Mouse (Mus musculus) myocyte (in vitro differentiated cells): ENCODE measurements around the gene Tmprss9. TPM values are rescaled to one million over a fixed set of nuclear protein-coding genes. Genes with fewer than 3 reads are reported as not detected.

Experiments used
- H3K27me3 ChIP-seq: one replicate; pipeline ENCODE4 v1.6.1; 2011; ENCODE audit not compliant: control insufficient read depth, insufficient read depth, insufficient read length
- H3K36me3 ChIP-seq: one replicate; pipeline ENCODE4 v1.6.1; 2011; ENCODE audit not compliant: control insufficient read depth, insufficient read depth
- H3K4me2 ChIP-seq: one replicate; pipeline ENCODE4 v1.6.1; 2011; ENCODE audit warnings: low read depth, control low read depth
- H3K4me3 ChIP-seq: one replicate; pipeline ENCODE4 v1.5.1; 2011; ENCODE audit warnings: mild to moderate bottlenecking, control low read depth, moderate library complexity
- H3K79me2 ChIP-seq: one replicate; pipeline ENCODE4 v1.6.1; 2011; ENCODE audit not compliant: control insufficient read depth, insufficient read depth
- H3ac ChIP-seq: one replicate; pipeline ENCODE4 v1.6.1; 2011; ENCODE audit not compliant: control insufficient read depth, insufficient read length
- CEBPB ChIP-seq: IDR thresholded peaks from 2 replicates; pipeline ENCODE4 v1.6.1; 2011; ENCODE audit warnings: mild to moderate bottlenecking, moderate library complexity; ENCODE audit not compliant: poor library complexity, insufficient read depth, severe bottlenecking
- E2F4 ChIP-seq: IDR thresholded peaks from one replicate; pipeline ENCODE4 v1.6.1; 2011; ENCODE audit warnings: mild to moderate bottlenecking, control low read depth, moderate library complexity; ENCODE audit not compliant: insufficient read depth
- MAX ChIP-seq: IDR thresholded peaks from one replicate; pipeline ENCODE4 v1.6.1; 2011; ENCODE audit warnings: low read depth, mild to moderate bottlenecking, control low read depth
- MYOD1 ChIP-seq, 3 experiments: IDR thresholded peaks; one replicate each; pipeline ENCODE4 v1.6.1; 2011; ENCODE audit warnings: control low read depth in 2 of 3, low read depth in 2 of 3, mild to moderate bottlenecking in 2 of 3, moderate library complexity in 1 of 3; ENCODE audit not compliant: insufficient read length in 2 of 3, control insufficient read depth in 1 of 3
- MYOG ChIP-seq, 3 experiments: IDR thresholded peaks; one replicate each; pipeline ENCODE4 v1.6.1; 2011; ENCODE audit warnings: control low read depth in 2 of 3, low read depth in 2 of 3, mild to moderate bottlenecking in 2 of 3; ENCODE audit not compliant: insufficient read length in 2 of 3, control insufficient read depth in 1 of 3, insufficient read depth in 1 of 3
- POLR2A ChIP-seq: IDR thresholded peaks from one replicate; pipeline ENCODE4 v1.6.1; 2011; ENCODE audit warnings: low read depth, mild to moderate bottlenecking, control low read depth, moderate library complexity; ENCODE audit not compliant: insufficient read length
- POLR2AphosphoS2 ChIP-seq: IDR thresholded peaks from one replicate; pipeline ENCODE4 v1.6.1; 2011; ENCODE audit warnings: low read depth, control low read depth; ENCODE audit not compliant: insufficient read length
- REST ChIP-seq: IDR thresholded peaks from one replicate; pipeline ENCODE4 v1.6.1; 2011; ENCODE audit warnings: mild to moderate bottlenecking, control low read depth, moderate library complexity; ENCODE audit not compliant: insufficient read depth, insufficient read length
- SRF ChIP-seq: IDR thresholded peaks from one replicate; pipeline ENCODE4 v1.6.1; 2011; ENCODE audit warnings: low read depth; ENCODE audit not compliant: control insufficient read depth, insufficient read length
- TCF12 ChIP-seq: IDR thresholded peaks from one replicate; pipeline ENCODE4 v1.6.1; 2011; ENCODE audit warnings: mild to moderate bottlenecking, control low read depth; ENCODE audit not compliant: poor library complexity, insufficient read depth, severe bottlenecking
- TCF3 ChIP-seq: IDR thresholded peaks from one replicate; pipeline ENCODE4 v1.6.1; 2011; ENCODE audit warnings: low read depth, control low read depth; ENCODE audit not compliant: insufficient read length
- USF1 ChIP-seq: IDR thresholded peaks from one replicate; pipeline ENCODE4 v1.6.1; 2011; ENCODE audit warnings: low read depth, mild to moderate bottlenecking, control low read depth, moderate library complexity
- polyA plus RNA-seq: library from polyadenylated mRNA; unstranded; fragments of >200 nt; fragmentation: generic; extraction: Trizol; gene quantifications from one replicate; pipeline ENCODE4 v1.2.1, GENCODE M21; 2012; ENCODE audit warnings: missing spikeins

Tmprss9 gene
- polyA plus RNA-seq, 1 experiment: 0.05 TPM

GRCm38 (mm10) chr10:80864446-80864845, 7.2 kb upstream of the Tmprss9 start:
- H3K27me3 ChIP-seq: no peaks in the 10 kb centered on the region
- H3K79me2 ChIP-seq: no peaks in the 10 kb centered on the region
- TF ChIP-seq MAX (no peak), TCF12 (no peak), MYOD1 (IDR thresholded peaks at IDR 0.05; ENCODE audit: control insufficient read depth in 1 of 3, insufficient read length in 2 of 3, low read depth in 2 of 3) (no peak), REST (no peak), TCF3 (no peak), POLR2A (no peak), SRF (no peak), CEBPB (no peak), USF1 (no peak)
- H3ac ChIP-seq: no peak overlapping the region
- H3K36me3 ChIP-seq: no peaks in the 10 kb centered on the region
- H3K4me3 ChIP-seq: no peak overlapping the region
- no peak overlapping the region for H3K4me2 ChIP-seq

- Histone ChIP-seq H3K4me3 (no peak overlapping the region), H3K36me3 (no peaks in the 10 kb centered on the region), H3K27me3 (peaks cover 12% of the 10 kb centered on the region), H3K4me2 (no peak overlapping the region), H3K79me2 (no peaks in the 10 kb centered on the region), H3ac (no peak overlapping the region)
- no peak for TF ChIP-seq USF1
- TF ChIP-seq POLR2A: no peak
Measured at GRCm38 (mm10) chr10:80870993-80871392, 655 bp upstream of the Tmprss9 start.

- no peak overlapping the region for H3ac ChIP-seq
- H3K36me3 ChIP-seq: no peaks in the 10 kb centered on the region
- H3K79me2 ChIP-seq: no peaks in the 10 kb centered on the region
- no peak overlapping the region for H3K4me3 ChIP-seq
- peaks cover 12% of the 10 kb centered on the region for H3K27me3 ChIP-seq
- TF ChIP-seq REST: no peak
- no peak overlapping the region for H3K4me2 ChIP-seq
Measured at GRCm38 (mm10) chr10:80874035-80874434, 2.4 kb downstream of the Tmprss9 start.

- Histone ChIP-seq H3ac (no peak overlapping the region), H3K36me3 (no peaks in the 10 kb centered on the region), H3K79me2 (no peaks in the 10 kb centered on the region), H3K4me2 (no peak overlapping the region), H3K27me3 (peaks cover 12% of the 10 kb centered on the region), H3K4me3 (no peak overlapping the region)
- no peak for TF ChIP-seq POLR2A
- TF ChIP-seq SRF: no peak
- TF ChIP-seq MAX: no peak
- TF ChIP-seq MYOG (IDR thresholded peaks at IDR 0.05; ENCODE audit: control insufficient read depth in 1 of 3, insufficient read depth in 1 of 3, insufficient read length in 2 of 3, low read depth in 2 of 3): no peak
- no peak for TF ChIP-seq POLR2AphosphoS2
- no peak for TF ChIP-seq E2F4
- TF ChIP-seq CEBPB: no peak
- TF ChIP-seq TCF12: no peak
- TF ChIP-seq MYOD1 (IDR thresholded peaks at IDR 0.05; ENCODE audit: control insufficient read depth in 1 of 3, insufficient read length in 2 of 3, low read depth in 2 of 3): no peak
- TF ChIP-seq USF1: no peak
- TF ChIP-seq TCF3: no peak
- TF ChIP-seq REST: no peak
Measured at GRCm38 (mm10) chr10:80876028-80876427, 4.4 kb downstream of the Tmprss9 start.

GRCm38 (mm10) chr10:80876594-80876993, 4.9 kb downstream of the Tmprss9 start:
- H3K4me2 ChIP-seq: no peak overlapping the region
- H3ac ChIP-seq: no peak overlapping the region
- no peak for TF ChIP-seq E2F4
- TF ChIP-seq SRF: no peak
- TF ChIP-seq REST: no peak
- TF ChIP-seq TCF12: no peak
- TF ChIP-seq MAX: no peak
- no peak for TF ChIP-seq CEBPB
- no peaks in the 10 kb centered on the region for H3K79me2 ChIP-seq
- H3K36me3 ChIP-seq: no peaks in the 10 kb centered on the region
- H3K27me3 ChIP-seq: peaks cover 10% of the 10 kb centered on the region
- H3K4me3 ChIP-seq: no peak overlapping the region

- Histone ChIP-seq H3ac (no peak overlapping the region), H3K4me3 (no peak overlapping the region), H3K36me3 (no peaks in the 10 kb centered on the region), H3K79me2 (no peaks in the 10 kb centered on the region), H3K27me3 (no peaks in the 10 kb centered on the region), H3K4me2 (no peak overlapping the region)
- TF ChIP-seq CEBPB (no peak), MYOD1 (IDR thresholded peaks at IDR 0.05; ENCODE audit: control insufficient read depth in 1 of 3, insufficient read length in 2 of 3, low read depth in 2 of 3) (peak in 1 of 3 experiments; percentile 7), USF1 (peak; percentile 70), MAX (peak; percentile 35)
Measured at GRCm38 (mm10) chr10:80880131-80880641, 8.5 kb downstream of the Tmprss9 start.
